Mouse (Mus musculus): ENCODE measurements around the gene Mrpl35. TPM values are rescaled to one million over a fixed set of nuclear protein-coding genes. Genes with fewer than 3 reads are reported as not detected.

The Mrpl35 gene
- polyA plus RNA-seq, 1 experiment from 2014 or later = 64.8 TPM

GRCm38 (mm10) chr6:71830690-71831580, 4.2 kb upstream of the Mrpl35 start, which contains the start of gene Immt:
Gene Immt, plus strand, starts transcription at chr6:71831331.
- H3K4me1 ChIP-seq (ENCODE audit: control insufficient read depth, insufficient read depth, low read length) = peaks cover 10% of the 10 kb centered on the region
- no peaks in the 10 kb centered on the region for H3K9me3 ChIP-seq (replicated peaks; ENCODE audit: control insufficient read depth, low read length)
- H3K36me3 ChIP-seq (ENCODE audit: control insufficient read depth, insufficient read depth, low read length) = peaks cover 9% of the 10 kb centered on the region; the same call in 1 of the 2 replicates
- peak within 1 kb of the TSS; percentile 97 for H3K27ac ChIP-seq (ENCODE audit: low read length)
- peak within 1 kb of the TSS; percentile 97 for H3K9ac ChIP-seq (ENCODE audit: low read length)
- H3K4me2 ChIP-seq (ENCODE audit: low read depth, low read length) = peak within 1 kb of the TSS; percentile 67
- peak within 1 kb of the TSS; percentile 99 for H3K4me3 ChIP-seq (replicated peaks; ENCODE audit: low read length)
- H3K27me3 ChIP-seq (ENCODE audit: control insufficient read depth, insufficient read depth, low read length) = no peaks in the 10 kb centered on the region
- peak; percentile 99 for ATAC-seq (ENCODE audit: insufficient read depth, low FRiP score)
- WGBS = under 1% methylated on average over 64 of the region's 64 CpGs

- no peak overlapping the region for H3K4me3 ChIP-seq (replicated peaks; ENCODE audit: low read length)
- no peak for ATAC-seq (ENCODE audit: insufficient read depth, low FRiP score)
These were observed 3.0 kb upstream of the Mrpl35 start for GRCm38 (mm10) chr6:71829768-71830167.

GRCm38 (mm10) chr6:71823961-71824360, 2.8 kb downstream of the Mrpl35 start:
- 31% methylated on average over 3 of the region's 3 CpGs for WGBS
- Histone ChIP-seq H3K4me3 (replicated peaks; ENCODE audit: low read length) (peak overlapping the region; percentile 71), H3K4me2 (ENCODE audit: low read depth, low read length) (peak overlapping the region; percentile 49), H3K9ac (ENCODE audit: low read length) (peak overlapping the region; percentile 7; the same call in 1 of the 2 replicates), H3K36me3 (ENCODE audit: control insufficient read depth, insufficient read depth, low read length) (no peaks in the 10 kb centered on the region), H3K27me3 (ENCODE audit: control insufficient read depth, insufficient read depth, low read length) (no peaks in the 10 kb centered on the region), H3K27ac (ENCODE audit: low read length) (no peak overlapping the region), H3K9me3 (replicated peaks; ENCODE audit: control insufficient read depth, low read length) (no peaks in the 10 kb centered on the region), H3K4me1 (ENCODE audit: control insufficient read depth, insufficient read depth, low read length) (peaks cover 5% of the 10 kb centered on the region)
- no peak for ATAC-seq (ENCODE audit: insufficient read depth, low FRiP score)

More at GRCm38 (mm10) chr6:71829768-71830167, 3.0 kb upstream of the Mrpl35 start:
- Histone ChIP-seq H3K4me1 (ENCODE audit: control insufficient read depth, insufficient read depth, low read length) (peaks cover 10% of the 10 kb centered on the region), H3K27me3 (ENCODE audit: control insufficient read depth, insufficient read depth, low read length) (no peaks in the 10 kb centered on the region), H3K9me3 (replicated peaks; ENCODE audit: control insufficient read depth, low read length) (no peaks in the 10 kb centered on the region), H3K4me2 (ENCODE audit: low read depth, low read length) (peak overlapping the region; percentile 51; the same call in 1 of the 2 replicates), H3K36me3 (ENCODE audit: control insufficient read depth, insufficient read depth, low read length) (0 out of 2 replicates have a peak, but pooled peaks cover 4% of the 10 kb centered on the region), H3K9ac (ENCODE audit: low read length) (no peak overlapping the region), H3K27ac (ENCODE audit: low read length) (no peak overlapping the region)
- WGBS = 82% methylated on average over 9 of the region's 9 CpGs

- Histone ChIP-seq H3K27me3 (ENCODE audit: control insufficient read depth, insufficient read depth, low read length) (no peaks in the 10 kb centered on the region), H3K4me1 (ENCODE audit: control insufficient read depth, insufficient read depth, low read length) (peaks cover 5% of the 10 kb centered on the region), H3K4me3 (replicated peaks; ENCODE audit: low read length) (peak overlapping the region; percentile 71), H3K4me2 (ENCODE audit: low read depth, low read length) (peak overlapping the region; percentile 82), H3K36me3 (ENCODE audit: control insufficient read depth, insufficient read depth, low read length) (no peaks in the 10 kb centered on the region), H3K27ac (ENCODE audit: low read length) (no peak overlapping the region), H3K9ac (ENCODE audit: low read length) (peak overlapping the region; percentile 77), H3K9me3 (replicated peaks; ENCODE audit: control insufficient read depth, low read length) (no peaks in the 10 kb centered on the region)
- 0% methylated on average over 19 of the region's 19 CpGs for WGBS
- ATAC-seq (ENCODE audit: insufficient read depth, low FRiP score) = peak; percentile 93
These were observed 3.3 kb downstream of the Mrpl35 start for GRCm38 (mm10) chr6:71823488-71823887.

- H3K9ac ChIP-seq (ENCODE audit: low read length) = peak overlapping the region; percentile 77
- no peaks in the 10 kb centered on the region for H3K27me3 ChIP-seq (ENCODE audit: control insufficient read depth, insufficient read depth, low read length)
- under 1% methylated on average over 7 of the region's 7 CpGs for WGBS
- H3K36me3 ChIP-seq (ENCODE audit: control insufficient read depth, insufficient read depth, low read length) = 0 out of 2 replicates have a peak, but pooled peaks cover under 1% of the 10 kb centered on the region
- peak overlapping the region; percentile 82 for H3K4me2 ChIP-seq (ENCODE audit: low read depth, low read length)
- no peak overlapping the region for H3K27ac ChIP-seq (ENCODE audit: low read length)
- H3K4me3 ChIP-seq (replicated peaks; ENCODE audit: low read length) = peak overlapping the region; percentile 71
- ATAC-seq (ENCODE audit: insufficient read depth, low FRiP score) = peak; percentile 51
- no peaks in the 10 kb centered on the region for H3K9me3 ChIP-seq (replicated peaks; ENCODE audit: control insufficient read depth, low read length)
- peaks cover 5% of the 10 kb centered on the region for H3K4me1 ChIP-seq (ENCODE audit: control insufficient read depth, insufficient read depth, low read length)
These were observed 3.7 kb downstream of the Mrpl35 start for GRCm38 (mm10) chr6:71823085-71823484.

- Histone ChIP-seq H3K4me2 (ENCODE audit: low read depth, low read length) (no peak overlapping the region), H3K4me3 (replicated peaks; ENCODE audit: low read length) (no peak overlapping the region), H3K27me3 (ENCODE audit: control insufficient read depth, insufficient read depth, low read length) (no peaks in the 10 kb centered on the region), H3K9ac (ENCODE audit: low read length) (no peak overlapping the region), H3K36me3 (ENCODE audit: control insufficient read depth, insufficient read depth, low read length) (peaks cover 9% of the 10 kb centered on the region; the same call in 1 of the 2 replicates), H3K4me1 (ENCODE audit: control insufficient read depth, insufficient read depth, low read length) (peaks cover 5% of the 10 kb centered on the region), H3K27ac (ENCODE audit: low read length) (no peak overlapping the region), H3K9me3 (replicated peaks; ENCODE audit: control insufficient read depth, low read length) (no peaks in the 10 kb centered on the region)
- WGBS = 86% methylated on average over 5 of the region's 5 CpGs
- ATAC-seq (ENCODE audit: insufficient read depth, low FRiP score) = no peak
These were observed 6.9 kb downstream of the Mrpl35 start for GRCm38 (mm10) chr6:71819764-71820292.

GRCm38 (mm10) chr6:71812820-71813219, 13.9 kb downstream of the Mrpl35 start:
- Histone ChIP-seq H3K9ac (ENCODE audit: low read length) (no peak overlapping the region), H3K4me3 (replicated peaks; ENCODE audit: low read length) (no peak overlapping the region), H3K4me1 (ENCODE audit: control insufficient read depth, insufficient read depth, low read length) (no peaks in the 10 kb centered on the region), H3K27me3 (ENCODE audit: control insufficient read depth, insufficient read depth, low read length) (no peaks in the 10 kb centered on the region), H3K4me2 (ENCODE audit: low read depth, low read length) (no peak overlapping the region), H3K9me3 (replicated peaks; ENCODE audit: control insufficient read depth, low read length) (no peaks in the 10 kb centered on the region), H3K36me3 (ENCODE audit: control insufficient read depth, insufficient read depth, low read length) (peaks cover 14% of the 10 kb centered on the region; the same call in 1 of the 2 replicates), H3K27ac (ENCODE audit: low read length) (no peak overlapping the region)
- no peak for ATAC-seq (ENCODE audit: insufficient read depth, low FRiP score)
- 78% methylated on average over 2 of the region's 2 CpGs for whole genome bisulfite sequencing

- WGBS = 51% methylated on average over 9 of the region's 9 CpGs
- no peak for ATAC-seq (ENCODE audit: insufficient read depth, low FRiP score)
- H3K27me3 ChIP-seq (ENCODE audit: control insufficient read depth, insufficient read depth, low read length) = no peaks in the 10 kb centered on the region
- H3K36me3 ChIP-seq (ENCODE audit: control insufficient read depth, insufficient read depth, low read length) = 0 out of 2 replicates have a peak, but pooled peaks cover 9% of the 10 kb centered on the region
- no peaks in the 10 kb centered on the region for H3K9me3 ChIP-seq (replicated peaks; ENCODE audit: control insufficient read depth, low read length)
- no peak overlapping the region for H3K4me2 ChIP-seq (ENCODE audit: low read depth, low read length)
- no peak overlapping the region for H3K9ac ChIP-seq (ENCODE audit: low read length)
- H3K4me3 ChIP-seq (replicated peaks; ENCODE audit: low read length) = no peak overlapping the region
- no peaks in the 10 kb centered on the region for H3K4me1 ChIP-seq (ENCODE audit: control insufficient read depth, insufficient read depth, low read length)
- H3K27ac ChIP-seq (ENCODE audit: low read length) = no peak overlapping the region
These were observed 16.9 kb downstream of the Mrpl35 start for GRCm38 (mm10) chr6:71809890-71810289.

- ATAC-seq (ENCODE audit: insufficient read depth, low FRiP score) = no peak
- Histone ChIP-seq H3K36me3 (ENCODE audit: control insufficient read depth, insufficient read depth, low read length) (no peaks in the 10 kb centered on the region), H3K27me3 (ENCODE audit: control insufficient read depth, insufficient read depth, low read length) (no peaks in the 10 kb centered on the region), H3K9me3 (replicated peaks; ENCODE audit: control insufficient read depth, low read length) (no peaks in the 10 kb centered on the region), H3K4me3 (replicated peaks; ENCODE audit: low read length) (no peak overlapping the region), H3K4me2 (ENCODE audit: low read depth, low read length) (no peak overlapping the region), H3K9ac (ENCODE audit: low read length) (no peak overlapping the region), H3K27ac (ENCODE audit: low read length) (no peak overlapping the region), H3K4me1 (ENCODE audit: control insufficient read depth, insufficient read depth, low read length) (no peaks in the 10 kb centered on the region)
- 48% methylated on average over 1 of the region's 1 CpGs for WGBS
These were observed 20.1 kb downstream of the Mrpl35 start for GRCm38 (mm10) chr6:71806713-71807112.
